Mouse (Mus musculus): Measurements from ENCODE around the gene Ddx49.

- TF ChIP-seq POLR2A (IDR thresholded peaks at IDR 0.05; ENCODE audit: low read depth, low read length) (no peak), CTCF (IDR thresholded peaks at IDR 0.05; ENCODE audit: borderline replicate concordance, insufficient read depth, low read length) (peak; percentile 70)
Measured at GRCm38 (mm10) chr8:70332070-70332877, 30.0 kb upstream of the Ddx49 start.

Data from embryonic fibroblast, embryonic 13.5 days (primary cell).